Mouse (Mus musculus) thymus, adult 18-20 months (tissue): ENCODE data around the gene Tmem222.

ENCODE experiments used
- DNase-seq, 2 experiments: peaks; one replicate each; pipeline ENCODE4 v3.0.0; 2022; ENCODE audit warnings: mixed read lengths in 2 of 2

Gene Tmem222

DNA sequence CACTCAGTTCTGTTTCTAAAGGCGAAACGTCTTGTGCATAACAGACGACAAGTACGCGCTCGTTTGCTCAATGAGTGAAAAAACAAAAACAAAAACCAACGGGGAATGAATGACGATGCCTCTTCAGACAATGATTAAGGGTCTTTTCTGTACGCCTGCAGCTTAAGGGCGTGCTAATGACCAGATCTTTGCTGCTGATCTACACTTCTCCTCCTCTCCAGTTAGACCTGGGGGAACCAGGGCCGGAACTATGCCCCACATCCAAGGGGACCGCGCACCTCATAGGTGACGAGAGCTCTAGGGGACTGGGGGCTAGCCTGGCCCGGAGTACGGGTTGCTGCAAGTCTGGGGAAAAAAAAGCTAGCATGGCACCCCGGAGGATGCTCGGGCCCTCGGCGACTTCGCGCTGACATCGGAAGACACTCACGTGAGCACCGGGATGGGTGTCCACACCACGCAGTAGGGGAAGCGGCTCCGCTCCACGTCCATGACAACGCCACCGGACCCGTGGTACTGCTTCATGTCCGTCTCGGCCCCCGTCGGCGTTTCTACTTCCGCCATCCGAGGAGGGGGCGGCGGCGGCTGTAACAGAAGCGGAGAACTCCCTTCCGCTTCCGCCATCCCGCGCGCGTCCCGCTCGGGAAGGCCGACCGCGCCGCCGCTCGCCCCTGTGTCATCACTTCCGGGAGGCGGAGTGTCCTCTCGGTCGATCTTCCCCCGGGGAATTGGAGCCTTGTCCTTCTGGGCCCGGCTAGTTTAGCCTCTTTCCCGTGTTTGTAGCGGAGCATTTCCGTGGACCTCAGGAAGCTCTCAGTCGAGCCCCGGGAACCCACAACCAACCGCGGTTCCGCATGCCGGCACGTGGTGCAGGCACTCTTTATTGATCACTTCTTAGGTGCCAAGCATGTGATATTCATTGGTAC, at the start of gene Tmem222:
Tmem222 (minus strand) TSS at position 689 of the 923 bp plus-strand sequence.
- DNase-seq, result peak; percentile 86 to 89

DNA sequence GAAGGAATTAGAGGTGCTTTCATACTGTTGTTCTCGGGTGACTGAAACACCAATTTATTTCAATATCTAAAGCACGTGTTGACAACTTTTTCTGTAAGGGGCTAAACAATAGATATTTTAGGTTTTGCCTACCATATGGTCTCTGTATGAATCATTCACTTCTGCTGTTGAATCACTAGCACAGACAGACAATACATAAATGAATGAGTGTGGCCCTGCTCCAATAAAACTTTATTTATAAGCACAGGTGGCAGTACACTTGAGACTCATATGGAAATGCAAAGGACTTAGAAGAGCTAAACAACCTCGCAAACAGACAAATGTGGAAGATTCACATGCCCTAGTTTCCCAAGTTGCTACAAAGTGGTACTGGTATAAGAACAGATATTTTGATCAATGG, 42.1 kb upstream of the Tmem222 start:
- DNase-seq, result no peak

DNA sequence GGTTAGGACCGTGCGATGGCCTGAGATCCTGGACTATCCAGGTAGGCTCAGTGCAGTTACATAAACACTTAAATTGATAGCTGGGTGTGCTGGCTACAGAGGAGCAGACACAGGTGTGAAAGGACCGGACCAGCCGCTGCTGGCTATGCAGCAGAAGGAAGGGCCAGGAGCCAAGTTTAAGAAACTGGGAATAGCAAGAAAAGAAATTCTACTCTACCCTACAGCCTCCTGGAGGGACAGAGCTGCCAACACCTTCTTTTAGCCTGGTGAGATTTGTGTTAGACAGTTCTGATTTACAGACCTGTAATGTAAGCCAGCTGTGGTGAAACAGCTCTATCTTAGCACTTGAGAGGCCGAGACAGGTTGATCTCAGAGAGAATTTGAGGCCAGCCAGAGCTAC, 38.4 kb upstream of the Tmem222 start:
- DNase-seq, result no peak

DNA sequence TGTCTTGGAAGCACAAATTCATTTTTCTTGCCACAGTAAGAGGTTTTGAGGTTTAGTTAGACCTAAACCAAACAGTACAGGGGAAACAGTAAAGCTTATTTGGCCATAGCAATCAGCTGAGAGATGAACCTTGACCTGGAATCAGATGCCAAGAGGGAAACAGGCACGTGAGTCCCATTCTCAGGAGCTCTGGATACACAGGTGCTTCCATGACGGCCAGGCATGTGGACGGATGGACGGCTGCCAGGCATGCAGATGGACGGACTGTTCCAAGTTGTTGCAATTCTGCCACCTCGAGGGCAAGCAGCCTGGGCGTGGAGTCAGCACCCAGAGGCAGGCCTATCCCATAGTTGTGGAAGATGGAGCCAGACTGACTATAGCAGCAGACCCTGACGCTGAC, 37.3 kb upstream of the Tmem222 start:
- DNase-seq, result no peak

DNA sequence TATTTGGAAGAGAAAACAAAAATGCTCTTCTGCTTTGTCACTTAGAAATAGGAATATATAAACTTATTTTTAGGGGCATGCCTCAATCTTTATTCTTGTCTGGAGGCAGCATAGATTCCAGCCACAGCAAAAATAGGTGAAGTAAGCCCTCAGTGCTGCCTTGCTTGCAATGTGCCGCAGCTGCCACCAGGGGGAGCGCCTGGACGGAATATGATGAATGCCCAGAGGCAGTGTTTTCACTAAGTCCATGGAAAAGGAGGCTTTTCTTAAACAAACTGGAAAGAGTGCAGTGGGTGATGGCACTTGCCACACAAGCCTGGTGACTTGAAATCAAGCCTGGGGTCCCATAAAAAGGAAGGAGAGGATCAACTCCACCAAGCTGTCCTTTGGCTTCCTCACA, 32.4 kb upstream of the Tmem222 start:
- peak; percentile 61 to 62 for DNase-seq

DNA sequence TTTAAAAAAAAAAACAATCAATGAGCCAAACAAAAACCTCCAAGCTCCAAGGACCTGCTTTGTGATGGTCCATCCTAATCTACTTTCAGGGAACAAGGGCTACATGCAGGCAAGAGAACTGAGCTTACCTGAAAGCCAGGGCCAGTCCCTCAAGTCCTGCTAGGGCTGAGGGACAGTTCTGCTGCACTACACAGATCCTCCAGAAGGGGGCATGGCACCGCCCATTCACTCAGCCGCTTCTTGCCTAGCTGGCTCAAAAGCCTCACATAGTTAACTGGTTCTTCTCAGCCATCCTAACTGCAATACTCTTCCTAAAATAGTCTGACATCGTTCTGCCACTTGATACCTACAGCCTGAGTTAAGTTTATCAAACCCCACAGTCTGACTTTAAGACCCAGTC, 29.7 kb upstream of the Tmem222 start:
- DNase-seq, result no peak

DNA sequence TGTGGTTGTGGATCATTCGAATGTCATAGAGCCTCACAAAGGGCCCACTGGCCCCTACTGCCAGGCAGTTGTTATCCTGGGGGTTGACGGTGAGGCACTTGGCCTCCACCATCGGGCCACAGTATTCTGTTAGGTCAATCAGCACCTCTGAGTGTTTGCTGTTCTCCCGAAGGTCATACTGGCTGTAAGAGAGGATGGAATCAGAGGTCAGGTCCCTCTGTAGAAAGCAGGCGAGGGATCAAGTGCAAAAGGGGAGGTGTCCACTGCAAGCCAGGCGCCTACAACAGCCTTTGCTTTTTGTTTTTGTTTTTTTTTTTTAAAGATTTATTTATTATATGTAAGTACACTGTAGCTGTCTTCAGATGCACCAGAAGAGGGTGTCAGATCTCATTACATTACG, 28.2 kb upstream of the Tmem222 start:
- no peak for DNase-seq

DNA sequence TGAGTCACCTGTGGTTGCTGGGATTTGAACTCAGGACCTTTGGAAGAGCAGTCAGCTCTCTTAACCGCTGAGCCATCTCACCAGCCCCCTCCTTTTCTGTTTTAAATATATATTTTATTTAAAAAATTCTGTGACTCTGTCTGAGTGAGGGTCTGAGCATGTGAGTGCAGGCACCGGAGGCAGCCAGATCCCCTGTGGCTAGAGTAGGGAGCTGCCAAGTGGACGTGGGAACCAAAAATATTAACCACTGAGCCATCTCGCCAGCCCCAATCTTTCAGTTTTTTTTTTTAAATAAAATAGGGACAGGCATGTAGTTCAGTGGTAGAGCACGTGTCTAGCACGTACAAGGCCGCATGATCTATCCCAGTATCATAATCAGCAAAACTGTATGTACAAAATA, 27.2 kb upstream of the Tmem222 start:
- no peak for DNase-seq

DNA sequence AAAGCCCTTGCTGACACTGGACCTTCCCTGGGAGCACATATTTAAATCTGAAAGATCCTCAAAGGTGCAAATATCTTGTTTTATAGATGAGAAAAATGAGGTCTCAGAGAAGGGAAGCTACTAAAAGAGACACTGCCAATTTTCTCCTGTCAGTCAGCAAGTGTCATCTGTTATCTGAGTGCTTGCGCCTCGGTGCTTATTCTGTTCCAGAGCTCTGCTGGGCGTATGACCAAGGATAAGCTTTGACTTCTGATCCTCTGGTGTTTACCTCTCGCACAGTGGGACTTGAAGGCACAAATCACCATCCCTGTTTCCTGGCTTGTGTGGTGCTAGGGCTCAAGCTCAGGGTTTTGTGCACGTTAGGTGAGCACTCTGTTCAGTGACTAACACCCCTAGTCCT, 25.1 kb upstream of the Tmem222 start:
- no peak for DNase-seq

DNA sequence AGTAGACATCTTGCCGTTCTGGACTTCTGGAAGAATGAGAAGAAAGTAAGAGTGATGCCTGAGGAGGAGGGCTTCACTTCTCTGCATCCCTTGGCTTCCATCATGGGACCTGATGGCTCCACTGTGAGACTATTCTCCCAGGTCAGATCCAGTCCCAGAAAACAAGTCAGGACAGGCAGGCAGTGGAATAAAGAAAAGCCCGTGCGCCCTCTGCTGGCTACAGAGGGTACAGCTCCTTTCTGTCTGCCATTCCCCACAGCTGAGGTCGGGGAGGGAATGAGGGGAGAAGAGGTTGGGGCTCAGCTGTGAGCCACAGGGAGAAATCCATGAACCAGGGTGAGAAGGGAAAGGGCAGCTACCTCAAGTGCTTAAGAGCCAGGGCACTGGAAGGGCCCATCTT, 24.2 kb upstream of the Tmem222 start:
- DNase-seq, result peak in 1 of 2 experiments; percentile 38

DNA sequence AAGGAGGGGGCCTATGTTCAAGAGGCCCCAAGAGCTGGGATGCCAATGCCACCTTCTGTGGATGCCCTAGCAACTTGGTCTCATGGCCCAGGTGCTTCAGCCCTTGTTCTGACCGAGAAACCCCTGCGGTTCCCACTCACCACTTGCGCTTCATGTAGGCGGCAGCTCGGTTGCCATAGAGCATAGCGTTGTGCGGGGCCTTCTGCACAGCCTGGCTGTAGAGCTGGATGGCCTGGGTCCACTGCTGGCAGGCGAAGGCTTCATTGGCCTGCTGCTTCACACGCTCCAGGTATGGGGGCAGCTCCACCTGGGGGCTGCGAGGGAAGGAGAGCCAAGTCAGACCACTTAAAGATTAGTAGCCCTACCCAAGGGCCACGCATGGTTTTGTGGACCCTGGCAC, 22.8 kb upstream of the Tmem222 start:
- no peak for DNase-seq

DNA sequence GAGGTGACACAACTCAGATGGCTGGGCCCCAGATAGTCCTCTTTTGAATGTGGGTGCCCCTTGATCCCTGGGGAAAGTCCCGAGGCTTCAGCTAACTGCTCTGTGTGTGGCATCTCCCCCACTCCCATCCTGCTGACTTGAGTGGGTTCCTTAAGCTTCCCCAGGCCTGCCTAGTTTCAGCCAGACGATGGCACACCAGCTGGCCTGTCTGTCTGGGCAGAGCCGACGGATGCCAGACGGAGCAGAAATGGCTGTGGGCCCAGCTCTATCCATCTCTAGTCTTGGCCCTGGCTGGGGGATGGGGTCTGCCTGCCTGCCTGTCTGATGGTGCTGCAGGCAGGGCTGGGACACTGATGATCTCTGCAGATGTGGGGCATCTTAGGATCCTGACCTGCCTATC, 22.1 kb upstream of the Tmem222 start:
- no peak for DNase-seq

DNA sequence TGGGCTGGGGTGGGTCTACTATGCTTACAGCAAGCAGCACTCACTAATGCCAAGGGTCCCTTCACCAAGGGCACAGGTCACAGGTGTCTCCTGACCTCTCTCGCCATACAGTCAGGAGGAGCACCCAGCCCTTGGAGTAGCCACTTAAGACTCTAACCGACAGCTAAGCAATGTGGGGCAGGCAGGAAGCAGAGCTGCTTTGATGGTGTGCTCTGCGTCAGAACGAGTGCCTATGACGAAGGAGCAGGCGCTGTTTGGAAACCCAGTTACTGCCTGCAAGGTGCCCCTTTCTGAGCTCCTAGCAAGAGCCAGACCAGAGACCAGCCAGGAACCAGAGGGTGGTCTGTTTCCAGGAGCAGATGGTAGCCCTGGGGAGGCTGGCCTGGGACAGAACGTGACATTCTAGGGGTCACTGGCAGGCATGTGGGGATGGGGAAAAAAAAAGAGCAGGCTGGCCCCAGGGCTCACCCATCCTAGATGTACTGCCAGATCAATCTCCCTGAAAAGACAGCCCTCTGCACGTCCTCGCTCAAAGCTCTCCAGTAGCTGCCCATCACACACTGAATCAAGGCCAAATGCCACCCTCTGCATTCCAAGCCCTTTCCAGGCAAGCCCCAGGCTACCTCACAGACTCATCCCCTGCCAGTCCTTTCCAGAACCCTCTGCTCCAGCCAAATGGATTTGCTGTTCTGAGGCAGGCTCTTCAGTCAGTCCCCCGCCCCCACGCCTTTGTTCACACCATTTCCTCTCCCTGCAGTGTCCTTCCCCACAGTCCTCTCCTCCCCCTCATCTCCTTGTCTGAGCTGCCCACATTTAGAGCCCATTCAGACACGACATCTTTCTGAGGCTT, 21.1 kb upstream of the Tmem222 start:
- peak; percentile 64 to 81 for DNase-seq

DNA sequence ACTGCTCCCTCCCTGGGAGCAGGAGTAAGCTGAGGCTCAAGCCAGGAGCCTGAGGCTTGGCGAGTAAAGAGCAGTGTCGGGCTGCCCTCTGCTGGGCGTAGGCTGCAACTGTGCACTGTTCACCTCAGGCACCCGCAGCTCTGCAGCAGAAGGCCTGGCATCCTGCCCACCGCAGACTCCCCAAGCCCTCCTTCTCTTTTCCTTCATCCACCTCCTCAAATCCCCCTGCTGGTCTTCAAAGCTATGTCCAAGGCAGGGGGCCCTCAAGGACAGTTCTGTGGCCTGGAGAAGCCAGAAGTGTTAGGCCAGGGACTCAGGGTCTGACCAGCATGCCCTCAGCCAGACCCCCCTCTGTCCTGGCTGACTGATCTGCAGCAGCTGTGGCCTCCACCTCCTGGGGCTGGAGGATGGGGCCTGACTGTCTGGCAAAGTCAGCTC, 20.2 kb upstream of the Tmem222 start:
- peak; percentile 76 to 79 for DNase-seq

DNA sequence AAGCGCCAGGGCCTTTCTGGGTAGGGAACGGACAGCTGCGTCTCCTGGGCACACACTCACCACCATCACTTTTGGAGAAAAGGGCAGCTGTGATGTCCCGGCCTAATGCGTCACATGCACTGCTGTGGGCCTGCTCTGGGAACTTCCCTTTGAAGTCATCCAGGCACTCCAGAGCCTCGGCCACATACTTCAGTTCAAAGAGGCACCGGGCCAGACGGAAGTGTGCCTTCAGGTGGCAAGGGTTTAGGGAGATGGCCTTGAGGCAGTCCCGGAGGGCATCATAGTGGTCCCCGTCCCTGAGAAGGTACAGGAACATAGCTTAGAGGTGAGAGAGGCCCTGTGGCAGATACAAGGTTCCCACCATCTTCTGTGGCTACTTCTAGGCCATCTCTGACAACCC, 19.8 kb upstream of the Tmem222 start:
- DNase-seq, result no peak

DNA sequence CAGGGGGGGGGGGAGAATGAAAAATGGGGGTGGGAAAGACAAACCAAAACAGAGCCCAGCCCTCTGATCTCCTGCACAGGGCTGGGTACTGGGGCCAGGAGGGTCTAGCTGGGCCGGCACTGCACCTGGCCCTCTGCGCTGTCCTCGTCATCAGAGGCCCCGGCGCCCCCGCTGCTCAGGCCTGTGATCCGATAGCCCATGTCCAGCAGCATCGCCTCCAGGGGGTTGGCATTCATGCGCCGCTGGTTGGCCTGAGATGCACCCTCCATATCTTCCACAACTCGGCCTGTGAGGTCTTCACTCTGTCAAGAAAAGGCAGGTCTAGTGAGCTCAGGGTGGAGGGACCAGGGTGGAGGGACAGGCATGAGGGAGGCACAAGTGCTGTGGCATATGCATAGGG, 16.5 kb upstream of the Tmem222 start:
- no peak for DNase-seq

DNA sequence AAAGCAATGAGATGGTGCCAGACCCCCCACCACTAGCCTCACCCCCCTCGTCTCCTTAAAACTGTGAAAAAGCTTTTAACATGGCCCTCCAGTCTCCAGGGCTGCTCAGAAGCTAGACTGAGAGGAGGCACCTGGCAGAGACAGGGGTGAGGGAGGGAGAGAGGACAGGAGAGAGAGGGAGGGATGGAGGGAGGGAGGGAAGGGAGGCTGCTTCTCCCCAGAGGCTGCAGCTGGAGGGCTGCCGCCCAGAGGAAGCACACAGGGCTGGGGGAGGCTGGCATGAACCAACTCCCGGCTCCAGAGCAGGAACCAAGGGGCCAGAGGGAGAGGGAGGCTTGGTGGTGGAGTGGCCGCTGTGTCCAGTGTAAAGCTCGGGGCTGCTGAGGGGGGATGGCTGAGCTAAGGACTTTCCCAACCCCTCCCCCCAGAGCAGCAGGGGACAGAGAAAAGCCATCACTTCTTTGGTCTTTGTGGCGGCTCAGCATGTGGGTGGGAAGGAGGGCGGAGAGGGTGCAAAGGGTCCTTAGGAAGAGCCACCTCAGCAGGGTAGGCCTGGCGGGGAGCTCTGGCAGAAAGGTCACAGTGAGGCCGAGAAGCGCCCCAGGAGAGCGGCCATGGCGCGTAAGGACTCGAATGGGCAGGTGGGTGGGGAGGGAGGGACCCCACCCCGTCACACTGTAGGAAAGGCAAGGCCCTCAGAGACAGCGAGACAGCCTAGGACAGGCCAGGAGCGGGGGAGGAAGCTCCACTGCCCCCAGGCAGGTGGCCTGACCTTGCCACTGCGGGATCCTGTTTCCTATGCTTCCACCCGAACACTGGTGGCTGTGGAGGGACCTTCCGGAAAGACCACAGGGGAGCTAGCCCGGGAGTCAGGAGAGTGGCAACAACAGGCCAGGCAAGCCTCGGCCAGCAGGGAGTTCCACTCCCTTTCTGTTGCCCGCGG, 15.6 kb upstream of the Tmem222 start:
- peak in 1 of 2 experiments; percentile 48 for DNase-seq

DNA sequence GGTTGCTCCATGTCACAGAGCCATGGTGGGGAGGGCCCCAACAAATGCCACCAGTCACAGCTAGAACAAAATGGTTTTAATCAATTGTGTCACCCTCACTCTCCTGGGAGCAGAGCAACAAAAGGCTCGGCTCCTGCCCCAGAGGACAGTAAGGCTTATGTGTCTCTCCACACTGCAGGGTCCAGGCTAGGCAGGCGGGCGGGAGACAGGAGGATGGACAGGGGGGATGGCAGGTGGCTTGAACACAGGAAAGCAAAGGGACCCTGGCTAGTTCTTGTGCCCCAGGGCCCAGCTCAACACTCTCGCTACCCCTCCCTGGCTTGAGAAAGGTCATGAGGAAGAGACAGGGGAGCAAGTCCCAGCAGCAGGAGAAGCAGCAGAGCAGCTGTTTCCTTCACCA, 14.8 kb upstream of the Tmem222 start:
- DNase-seq, result no peak

DNA sequence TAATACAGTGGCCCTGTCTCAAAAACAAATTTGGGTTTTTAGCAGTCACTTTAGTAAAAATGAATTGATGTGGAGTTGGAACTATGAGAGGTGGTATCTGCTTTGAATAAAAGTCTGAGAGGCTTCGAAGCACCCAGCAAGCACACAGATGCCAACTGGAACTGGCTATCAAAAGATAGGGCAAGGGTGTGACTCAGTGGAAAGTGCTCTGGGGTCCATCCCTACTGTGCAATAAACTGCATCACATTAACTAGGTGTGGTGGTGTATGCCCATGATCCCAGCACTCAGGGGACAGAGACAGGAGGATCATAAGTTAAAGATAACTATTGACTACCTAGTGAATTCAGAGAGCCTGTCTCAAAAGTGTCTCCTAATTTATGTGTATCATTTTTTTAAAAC, 13.7 kb upstream of the Tmem222 start:
- no peak for DNase-seq

DNA sequence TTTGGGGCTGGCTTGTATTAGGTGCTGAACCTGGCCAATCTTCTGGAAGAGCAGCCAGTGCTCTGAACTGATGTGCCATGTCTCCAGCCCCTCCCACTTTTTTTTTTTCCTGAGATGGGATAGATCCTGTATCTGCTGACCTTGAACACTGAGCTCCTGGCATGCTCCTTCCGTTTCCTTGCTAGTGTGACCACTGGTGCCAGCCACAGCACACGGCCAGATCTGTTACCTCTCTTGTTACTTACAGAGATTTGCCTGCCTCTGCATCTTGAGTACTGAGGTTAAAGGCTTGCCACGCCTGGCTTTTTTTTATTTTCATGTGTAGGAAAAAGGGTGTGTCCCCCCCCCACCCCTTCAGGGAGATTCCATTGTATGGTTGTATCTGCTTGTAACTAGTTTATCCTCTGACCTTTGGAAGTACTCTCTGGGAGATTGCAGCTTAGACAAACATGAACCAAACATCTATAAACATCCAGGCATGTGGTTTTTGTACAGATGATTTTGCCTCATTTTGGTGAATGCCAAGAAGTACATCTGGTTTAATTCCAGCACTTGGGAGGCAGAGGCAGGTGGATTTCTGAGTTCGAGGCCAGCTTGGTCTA, 9.0 kb upstream of the Tmem222 start:
- no peak for DNase-seq

DNA sequence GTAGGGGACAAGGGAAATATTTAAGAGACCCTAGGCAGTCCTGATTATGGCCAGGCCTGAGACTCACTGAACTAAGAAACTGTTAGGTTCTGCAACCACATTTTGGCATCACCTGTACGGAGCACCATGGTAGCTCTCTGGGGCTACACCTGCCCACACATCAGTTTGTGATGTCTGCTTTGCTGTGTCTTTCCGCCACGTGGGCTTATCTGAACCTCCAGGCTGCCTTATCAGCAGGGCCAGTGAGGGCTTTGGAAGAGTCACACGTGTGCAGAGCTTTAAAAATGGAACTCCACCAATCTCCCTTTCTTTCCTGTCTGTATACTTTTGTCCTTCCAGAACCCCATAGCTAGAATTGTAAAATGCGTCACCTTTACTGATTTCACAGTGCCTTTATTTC, 8.4 kb upstream of the Tmem222 start:
- DNase-seq, result no peak

DNA sequence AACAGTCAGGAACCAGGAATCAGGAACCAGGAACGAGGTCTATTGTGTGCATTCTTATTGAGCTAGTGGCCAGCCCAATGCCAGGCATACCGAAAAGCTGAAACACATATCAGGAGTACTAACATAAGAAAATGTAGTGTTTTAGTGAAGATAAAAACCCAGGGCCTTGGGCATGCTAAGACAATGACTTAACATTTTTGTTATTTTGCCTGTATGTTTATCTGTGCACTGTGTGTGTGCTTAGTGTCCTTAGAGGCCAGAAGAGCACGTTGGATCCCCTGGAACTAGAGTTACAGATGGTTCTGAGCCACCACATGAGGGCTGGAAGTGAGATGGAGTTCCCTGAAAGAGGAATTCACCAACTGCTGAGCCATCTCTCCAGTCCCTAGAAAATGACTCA, 7.7 kb upstream of the Tmem222 start:
- no peak for DNase-seq
